ENCODE assay signal across 16 mouse cellular contexts in genomic region chr13:17534469-17534868, GRCm38 (mm10).
"Had no signal": no experiment of that assay in that cellular context is flagged by ENCODE, and none has a peak within 500 bp of the region (broad histone marks: within the 10 kb centered on the region; RNA-seq: fewer than 3 reads in every experiment).

No protein-coding gene starts in this region.

- H3K27ac ChIP-seq: limb, embryonic 12.5 days; lung, embryonic 15.5 days; macrophage; midbrain, embryonic 10.5 days; neural tube, embryonic 15.5 days had no signal

- H3K4me2 ChIP-seq: limb, embryonic 12.5 days; lung, embryonic 15.5 days; neural tube, embryonic 15.5 days had no signal

- H3K4me1 ChIP-seq: limb, embryonic 12.5 days; lung, embryonic 15.5 days; midbrain, embryonic 10.5 days; neural tube, embryonic 15.5 days had no signal

- ATAC-seq: liver, postnatal 0 days had no signal

- H3K9me3 ChIP-seq: limb, embryonic 12.5 days; lung, embryonic 15.5 days; midbrain, embryonic 10.5 days; neural tube, embryonic 15.5 days had no signal

- H3K27me3 ChIP-seq: limb, embryonic 12.5 days; lung, embryonic 15.5 days; neural tube, embryonic 15.5 days had no signal

- H3K4me3 ChIP-seq: limb, embryonic 12.5 days; lung, embryonic 15.5 days; midbrain, embryonic 10.5 days; myocyte; neural tube, embryonic 15.5 days had no signal

- DNase-seq: kidney, adult 9 months; kidney, postnatal 14 days; layer of hippocampus, adult 9-11 months; layer of hippocampus, postnatal 36 days; liver, postnatal 0 days; lung, postnatal 14 days; midbrain, embryonic 14.5 days; right cerebral cortex, adult 18-20 months; right cerebral cortex, postnatal 25 days; thymus, postnatal 36 days had no signal

- H3K9ac ChIP-seq: limb, embryonic 12.5 days; liver, postnatal 0 days; lung, embryonic 15.5 days; neural tube, embryonic 15.5 days had no signal

- H3K36me3 ChIP-seq: limb, embryonic 12.5 days; lung, embryonic 15.5 days; midbrain, embryonic 10.5 days; neural tube, embryonic 15.5 days had no signal
